Mouse (Mus musculus) olfactory bulb, adult 2 months (tissue): ENCODE data around the gene Hdac1.

Experiments
- CTCF ChIP-seq: fragments of 200-500 bp; IDR thresholded peaks from 2 replicates; pipeline ENCODE4 v1.5.1; 2012; ENCODE audit warnings: low read depth, mild to moderate bottlenecking, low read length, moderate library complexity; ENCODE audit not compliant: insufficient read depth
- POLR2A ChIP-seq: fragments of 200-500 bp; IDR thresholded peaks from 2 replicates; pipeline ENCODE4 v1.6.1; 2012; ENCODE audit warnings: mild to moderate bottlenecking, low read depth, low read length, moderate library complexity; ENCODE audit not compliant: insufficient read depth

- TF ChIP-seq POLR2A (no peak), CTCF (no peak)
These were observed 37.0 kb downstream of the Hdac1 start for GRCm38 (mm10) chr4:129505511-129505910.
